9 mouse cellular contexts compared by ENCODE assay signal in genomic region chr17:25184961-25185360, GRCm38 (mm10). TPM values are rescaled to one million over a fixed set of nuclear protein-coding genes. Genes with fewer than 3 reads are reported as not detected.
DNase-seq lines count a peak whose midpoint lies in the region; ATAC-seq and TF ChIP-seq lines count a peak whose summit lies in the region.
"Had no signal": no experiment of that assay in that cellular context is flagged by ENCODE, and none has a peak within 500 bp of the region (broad histone marks: within the 10 kb centered on the region; RNA-seq: fewer than 3 reads in every experiment).

No protein-coding gene starts in this region.

- H3K79me2 ChIP-seq in C2C12 (ENCODE audit: control insufficient read depth, insufficient read depth), result peaks cover 54% of the 10 kb centered on the region

- peak overlapping the region; percentile 83 for H3ac ChIP-seq in C2C12 (ENCODE audit: control insufficient read depth, insufficient read length, low read depth)

- H3K27ac ChIP-seq in gastrocnemius, adult 2 months, result peak overlapping the region; percentile 96
- peak overlapping the region; percentile 94 for H3K27ac ChIP-seq in forebrain, embryonic 10.5 days
- peak overlapping the region; percentile 90 for H3K27ac ChIP-seq in liver, embryonic 13.5 days

- no peak for TF ChIP-seq CTCF in gastrocnemius, adult 2 months (IDR thresholded peaks at IDR 0.05)
- TF ChIP-seq CTCF in C2C12 (IDR thresholded peaks at IDR 0.05; ENCODE audit: control insufficient read depth, insufficient read depth, insufficient read length), result no peak

- 10% methylated on average over 17 of the region's 17 CpGs for WGBS in forebrain, embryonic 10.5 days
- 4% methylated on average over 17 of the region's 17 CpGs for WGBS in liver, embryonic 13.5 days (ENCODE audit: insufficient replicate concordance)

- no peak for DNase-seq in gastrocnemius, adult 2 months
- no peak for DNase-seq in gastrocnemius, adult 18-20 months (ENCODE audit: low spot score)
- no peak for DNase-seq in forebrain, embryonic 10.5 days (ENCODE audit: extremely low spot score, low spot score)
- DNase-seq in liver, embryonic 13.5 days, result peak; percentile 20
- no peak for DNase-seq in spleen, postnatal 14 days (ENCODE audit: low spot score in 2 of 2)
- DNase-seq in yolk sac, embryonic 10.5 days (ENCODE audit: low spot score), result no peak

- peak overlapping the region; percentile 87 for H3K9ac ChIP-seq in liver, embryonic 13.5 days

- peak overlapping the region; percentile 83 for H3K4me3 ChIP-seq in gastrocnemius, adult 2 months
- peak overlapping the region; percentile 99 for H3K4me3 ChIP-seq in C2C12 (ENCODE audit: insufficient read depth, poor library complexity, severe bottlenecking)
- peak overlapping the region; percentile 79 for H3K4me3 ChIP-seq in forebrain, embryonic 10.5 days
- peak overlapping the region; percentile 85 for H3K4me3 ChIP-seq in liver, embryonic 13.5 days (replicated peaks)

- intact Hi-C loops in gastrocnemius, adult 2 months (cut with DNase I), result loop anchor here (2.0 to 5.0 kb wide), 3 partner anchors 52 to 87 kb away; partner anchors contain the start of genes Clcn7, Telo2 and Ube2i

- H3K79me3 ChIP-seq in C2C12 (ENCODE audit: low read depth), result peaks cover 32% of the 10 kb centered on the region

- peak overlapping the region; percentile 95 for H3K4me2 ChIP-seq in liver, embryonic 13.5 days

- H3K36me3 ChIP-seq in C2C12 (ENCODE audit: control insufficient read depth, insufficient read depth), result peaks cover 5% of the 10 kb centered on the region
- peaks cover 13% of the 10 kb centered on the region; the same call in 1 of the 2 replicates for H3K36me3 ChIP-seq in forebrain, embryonic 10.5 days (replicated peaks)
- H3K36me3 ChIP-seq in liver, embryonic 13.5 days, result peaks cover 3% of the 10 kb centered on the region; the same call in 1 of the 2 replicates

- peaks cover 8% of the 10 kb centered on the region for H3K27me3 ChIP-seq in C2C12 (ENCODE audit: control insufficient read depth, insufficient read depth, insufficient read length)
- no peaks in the 10 kb centered on the region; the same call in 1 of the 2 replicates for H3K27me3 ChIP-seq in forebrain, embryonic 10.5 days (ENCODE audit: poor library complexity, severe bottlenecking)
- 0 out of 2 replicates have a peak, but pooled peaks cover 16% of the 10 kb centered on the region for H3K27me3 ChIP-seq in liver, embryonic 13.5 days

- ATAC-seq in liver, embryonic 13.5 days (ENCODE audit: low read depth), result peak; percentile 25; the same call in 1 of the 2 replicates
- ATAC-seq in CD4-positive, CD25-positive, alpha-beta regulatory T cell, adult 4 months, result no peak

- H3K4me1 ChIP-seq in forebrain, embryonic 10.5 days, result peaks cover 56% of the 10 kb centered on the region
- H3K4me1 ChIP-seq in liver, embryonic 13.5 days (replicated peaks), result peaks cover 61% of the 10 kb centered on the region

- H3K9me3 ChIP-seq in forebrain, embryonic 10.5 days, result no peaks in the 10 kb centered on the region
- no peaks in the 10 kb centered on the region for H3K9me3 ChIP-seq in liver, embryonic 13.5 days (replicated peaks)

TF ChIP-seq in C2C12, 6 proteins besides CTCF, POLR2A, EP300 and RAD21:
- TF ChIP-seq MAX (IDR thresholded peaks at IDR 0.05) (no peak), USF1 (IDR thresholded peaks at IDR 0.05; ENCODE audit: low read depth) (no peak), FOSL1 (IDR thresholded peaks at IDR 0.05; ENCODE audit: insufficient read depth, low read length, poor library complexity, severe bottlenecking) (no peak), CEBPB (IDR thresholded peaks at IDR 0.05; ENCODE audit: low read depth) (no peak), MYOD1 (IDR thresholded peaks at IDR 0.05; ENCODE audit: control insufficient read depth, insufficient read length, low read depth) (no peak), MYOG (IDR thresholded peaks at IDR 0.05; ENCODE audit: control insufficient read depth, extremely low read depth, insufficient read length) (no peak)

RNA-seq across cellular contexts. Expression of gene BC003965, which starts 0.6 kb away (rescaled TPM):
- 10 to 100 TPM; 11.4 to 18.3 TPM for total RNA-seq in gastrocnemius, adult 2 months (2021)
- total RNA-seq in gastrocnemius, adult 18-20 months (2021), result 10 to 100 TPM; 12.7 to 14.5 TPM
- polyA plus RNA-seq in C2C12 (2012; fragmentation: generic; extraction: Trizol), result 14.3 TPM
- polyA plus RNA-seq in forebrain, embryonic 10.5 days (2016; fragmentation: Nextera tagmentation; extraction: Ambion mirVana), result 38.7 and 39.0 TPM in 2 replicates
- polyA plus RNA-seq in liver, embryonic 13.5 days (2015; fragmentation: Nextera tagmentation; extraction: Ambion mirVana), result 23.8 and 27.3 TPM in 2 replicates
- polyA plus RNA-seq in CD4-positive, CD25-positive, alpha-beta regulatory T cell, adult 4 months (2017; shearing (Covaris generic)), result 10 to 100 TPM; 15.6 to 20.7 TPM

RNA-seq across cellular contexts. Expression of gene Unkl, which starts 3.2 kb away (rescaled TPM):
- total RNA-seq in gastrocnemius, adult 2 months (2021), result 1 to 10 TPM; 5.5 to 5.7 TPM
- 1 to 10 TPM; 5.3 to 5.8 TPM for total RNA-seq in gastrocnemius, adult 18-20 months (2021)
- polyA plus RNA-seq in C2C12 (2012; fragmentation: generic; extraction: Trizol), result 1.8 TPM
- polyA plus RNA-seq in forebrain, embryonic 10.5 days (2016; fragmentation: Nextera tagmentation; extraction: Ambion mirVana), result 8.0 and 8.3 TPM in 2 replicates
- 14.4 and 18.0 TPM in 2 replicates for polyA plus RNA-seq in liver, embryonic 13.5 days (2015; fragmentation: Nextera tagmentation; extraction: Ambion mirVana)
- polyA plus RNA-seq in CD4-positive, CD25-positive, alpha-beta regulatory T cell, adult 4 months (2017; shearing (Covaris generic)), result 10 to 100 TPM; 18.4 to 30.0 TPM

RNA-seq across cellular contexts. Expression of gene Gm38655, which starts 9.7 kb away (rescaled TPM):
- not detected for total RNA-seq in gastrocnemius, adult 2 months (2021)
- not detected for total RNA-seq in gastrocnemius, adult 18-20 months (2021)
- polyA plus RNA-seq in C2C12 (2012; fragmentation: generic; extraction: Trizol), result not detected
- polyA plus RNA-seq in forebrain, embryonic 10.5 days (2016; fragmentation: Nextera tagmentation; extraction: Ambion mirVana), result not detected in 2 replicates
- not detected in 2 replicates for polyA plus RNA-seq in liver, embryonic 13.5 days (2015; fragmentation: Nextera tagmentation; extraction: Ambion mirVana)
- polyA plus RNA-seq in CD4-positive, CD25-positive, alpha-beta regulatory T cell, adult 4 months (2017; shearing (Covaris generic)), result not detected
- polyA plus RNA-seq: large intestine, adult 2 months had no signal

RNA-seq across cellular contexts. Expression of gene Ccdc154, which starts 22.7 kb away (rescaled TPM):
- total RNA-seq in gastrocnemius, adult 2 months (2021), result not detected
- total RNA-seq in gastrocnemius, adult 18-20 months (2021), result not detected
- polyA plus RNA-seq in C2C12 (2012; fragmentation: generic; extraction: Trizol), result not detected
- not detected in 2 replicates for polyA plus RNA-seq in forebrain, embryonic 10.5 days (2016; fragmentation: Nextera tagmentation; extraction: Ambion mirVana)
- not detected in 2 replicates for polyA plus RNA-seq in liver, embryonic 13.5 days (2015; fragmentation: Nextera tagmentation; extraction: Ambion mirVana)
- polyA plus RNA-seq in CD4-positive, CD25-positive, alpha-beta regulatory T cell, adult 4 months (2017; shearing (Covaris generic)), result not detected
- polyA plus RNA-seq: large intestine, adult 2 months had no signal

RNA-seq across cellular contexts. Expression of gene Clcn7, which starts 51.8 kb away (rescaled TPM):
- 10 to 100 TPM; 16.2 to 19.2 TPM for total RNA-seq in gastrocnemius, adult 2 months (2021)
- total RNA-seq in gastrocnemius, adult 18-20 months (2021), result 10 to 100 TPM; 15.0 to 16.0 TPM
- 19.9 TPM for polyA plus RNA-seq in C2C12 (2012; fragmentation: generic; extraction: Trizol)
- polyA plus RNA-seq in forebrain, embryonic 10.5 days (2016; fragmentation: Nextera tagmentation; extraction: Ambion mirVana), result 24.3 and 24.7 TPM in 2 replicates
- 9.1 and 12.8 TPM in 2 replicates for polyA plus RNA-seq in liver, embryonic 13.5 days (2015; fragmentation: Nextera tagmentation; extraction: Ambion mirVana)
- 10 to 100 TPM; 18.2 to 33.2 TPM for polyA plus RNA-seq in CD4-positive, CD25-positive, alpha-beta regulatory T cell, adult 4 months (2017; shearing (Covaris generic))
